Mouse (Mus musculus): ENCODE measurements at regions not wholly inside any gene's neighbourhood (a gene's known extent, or its start where the extent isn't known, plus 50 kb on each side); places are given as distances from the start of the nearest gene placed in this dataset.

DNA sequence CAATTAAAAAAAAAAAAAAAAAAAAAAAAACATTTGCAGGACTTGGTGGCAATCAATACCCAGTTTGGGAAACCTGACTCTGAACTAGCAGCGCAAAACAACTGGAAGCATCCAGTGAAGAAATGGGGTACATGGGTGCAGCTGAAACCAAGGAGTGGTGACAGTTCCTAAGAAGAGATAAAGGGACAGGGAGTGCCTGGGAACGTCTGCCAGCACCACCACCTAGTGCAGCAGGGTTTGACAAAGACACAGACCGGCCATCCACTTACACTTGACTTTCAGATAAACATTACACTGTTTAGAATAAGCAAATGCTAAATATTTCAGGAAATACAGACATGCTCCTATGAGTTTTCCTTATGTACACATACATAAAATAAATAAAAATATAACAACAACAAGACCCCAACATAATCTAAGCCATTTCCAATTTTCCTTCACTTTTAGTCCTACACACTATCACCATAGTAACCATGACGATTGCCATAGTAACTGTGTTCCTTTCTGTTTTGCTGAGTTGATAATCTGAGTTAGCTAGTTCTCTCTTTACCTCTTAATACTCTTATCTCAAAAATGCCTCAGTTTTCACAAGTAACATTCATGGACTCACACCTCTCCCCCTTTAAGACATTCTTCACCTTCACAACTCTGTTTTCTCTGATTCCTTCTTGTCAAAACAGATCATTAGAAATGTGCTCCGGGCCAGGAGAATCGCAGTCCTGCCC lies 80.3 kb downstream of the Ackr3 start:
- no peak overlapping the region for H3K27ac ChIP-seq (replicated peaks; ENCODE audit: low read depth, low read length)
- H3K27me3 ChIP-seq (ENCODE audit: control insufficient read depth, insufficient read depth, low read length) = no peaks in the 10 kb centered on the region
- DNase-seq (ENCODE audit: low spot score) (no peak), ATAC-seq (ENCODE audit: insufficient number of reproducible peaks, low FRiP score, low TSS enrichment, low read depth) (no peak)
- WGBS = 88% methylated on average over 6 of the region's 6 CpGs
- no peaks in the 10 kb centered on the region for H3K36me3 ChIP-seq (ENCODE audit: control insufficient read depth, insufficient read depth, low read length)
- H3K4me3 ChIP-seq (ENCODE audit: low read depth, low read length) = no peak overlapping the region
- H3K4me2 ChIP-seq (ENCODE audit: low read depth, severe bottlenecking) = no peak overlapping the region
- H3K9ac ChIP-seq (ENCODE audit: low read length) = no peak overlapping the region
- H3K9me3 ChIP-seq (ENCODE audit: control insufficient read depth, low read length) = no peaks in the 10 kb centered on the region
- H3K4me1 ChIP-seq (ENCODE audit: control insufficient read depth, insufficient read depth, low read length) = peaks cover 9% of the 10 kb centered on the region

DNA sequence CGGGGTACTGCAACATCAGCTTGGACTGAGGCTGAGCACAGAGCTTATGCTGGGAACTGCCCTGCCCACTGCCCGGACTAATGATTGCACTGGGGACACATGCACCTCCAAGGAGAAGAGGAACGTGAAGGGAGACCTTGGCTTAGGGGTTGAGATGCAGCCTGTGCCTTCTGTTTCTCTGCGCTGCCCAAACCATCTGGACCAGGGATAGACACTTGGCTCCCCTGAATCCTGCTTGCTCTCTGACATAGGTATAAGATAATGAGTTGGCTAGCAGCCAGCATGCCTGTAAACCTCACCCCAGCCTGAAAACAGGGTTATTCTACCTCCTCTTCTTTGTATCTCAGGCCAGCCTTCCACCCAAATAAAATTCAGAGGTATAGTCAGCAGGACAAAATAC lies 81.5 kb downstream of the Ackr3 start:
- Histone ChIP-seq H3K4me3 (ENCODE audit: low read depth, low read length) (no peak overlapping the region), H3K9ac (ENCODE audit: low read length) (no peak overlapping the region), H3K27me3 (ENCODE audit: control insufficient read depth, insufficient read depth, low read length) (no peaks in the 10 kb centered on the region), H3K4me1 (ENCODE audit: control insufficient read depth, insufficient read depth, low read length) (peaks cover 12% of the 10 kb centered on the region), H3K27ac (replicated peaks; ENCODE audit: low read depth, low read length) (no peak overlapping the region), H3K4me2 (ENCODE audit: low read depth, severe bottlenecking) (no peak overlapping the region), H3K9me3 (ENCODE audit: control insufficient read depth, low read length) (no peaks in the 10 kb centered on the region), H3K36me3 (ENCODE audit: control insufficient read depth, insufficient read depth, low read length) (no peaks in the 10 kb centered on the region)
- DNase-seq (ENCODE audit: low spot score) (no peak), ATAC-seq (ENCODE audit: insufficient number of reproducible peaks, low FRiP score, low TSS enrichment, low read depth) (no peak)
- WGBS = 88% methylated on average over 4 of the region's 4 CpGs

DNA sequence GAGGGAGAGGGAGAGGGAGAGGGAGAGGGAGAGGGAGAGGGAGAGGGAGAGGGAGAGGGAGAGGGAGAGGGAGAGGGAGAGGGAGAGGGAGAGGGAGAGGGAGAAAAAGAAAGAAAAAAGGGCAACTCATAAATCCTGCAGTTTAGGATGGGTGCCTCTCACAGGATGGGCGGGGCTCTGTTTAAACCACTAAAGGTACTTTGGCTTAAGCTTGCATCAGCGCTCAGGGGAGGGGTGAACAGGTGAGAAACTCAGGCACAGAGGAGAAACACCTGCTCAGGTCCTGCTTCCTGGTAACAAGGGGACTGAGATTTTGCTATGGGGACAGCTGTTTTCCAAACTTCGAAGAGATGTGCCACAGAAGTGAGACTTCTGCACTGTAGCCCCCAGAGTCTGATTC lies 83.5 kb downstream of the Ackr3 start:
- Histone ChIP-seq H3K4me1 (ENCODE audit: control insufficient read depth, insufficient read depth, low read length) (peaks cover 10% of the 10 kb centered on the region), H3K4me2 (ENCODE audit: low read depth, severe bottlenecking) (no peak overlapping the region), H3K9ac (ENCODE audit: low read length) (no peak overlapping the region), H3K27ac (replicated peaks; ENCODE audit: low read depth, low read length) (no peak overlapping the region), H3K4me3 (ENCODE audit: low read depth, low read length) (no peak overlapping the region), H3K27me3 (ENCODE audit: control insufficient read depth, insufficient read depth, low read length) (no peaks in the 10 kb centered on the region), H3K36me3 (ENCODE audit: control insufficient read depth, insufficient read depth, low read length) (no peaks in the 10 kb centered on the region), H3K9me3 (ENCODE audit: control insufficient read depth, low read length) (no peaks in the 10 kb centered on the region)
- ATAC-seq (ENCODE audit: insufficient number of reproducible peaks, low FRiP score, low TSS enrichment, low read depth) (no peak), DNase-seq (ENCODE audit: low spot score) (no peak)
- WGBS = 70% methylated on average over 3 of the region's 3 CpGs

- ATAC-seq (ENCODE audit: insufficient number of reproducible peaks, low FRiP score, low TSS enrichment, low read depth) = no peak
- WGBS = 61% methylated on average over 8 of the region's 8 CpGs
- 0 out of 2 replicates have a peak overlapping the region, but pooled peaks have one; percentile 39 for H3K27ac ChIP-seq (replicated peaks; ENCODE audit: low read depth, low read length)
Measured at GRCm38 (mm10) chr1:90288892-90289731, 85.3 kb downstream of the Ackr3 start.

GRCm38 (mm10) chr1:90289732-90290215 lies 86.0 kb downstream of the Ackr3 start:
- ATAC-seq (ENCODE audit: insufficient number of reproducible peaks, low FRiP score, low TSS enrichment, low read depth) = no peak
- WGBS = 44% methylated on average over 6 of the region's 6 CpGs
- no peak for DNase-seq (ENCODE audit: low spot score)
- H3K4me1 ChIP-seq (ENCODE audit: control insufficient read depth, insufficient read depth, low read length) = peaks cover 7% of the 10 kb centered on the region
- H3K27ac ChIP-seq (replicated peaks; ENCODE audit: low read depth, low read length) = no peak overlapping the region
- no peak overlapping the region for H3K4me2 ChIP-seq (ENCODE audit: low read depth, severe bottlenecking)
- H3K36me3 ChIP-seq (ENCODE audit: control insufficient read depth, insufficient read depth, low read length) = no peaks in the 10 kb centered on the region
- H3K27me3 ChIP-seq (ENCODE audit: control insufficient read depth, insufficient read depth, low read length) = no peaks in the 10 kb centered on the region
- no peak overlapping the region for H3K4me3 ChIP-seq (ENCODE audit: low read depth, low read length)
- no peaks in the 10 kb centered on the region for H3K9me3 ChIP-seq (ENCODE audit: control insufficient read depth, low read length)
- H3K9ac ChIP-seq (ENCODE audit: low read length) = no peak overlapping the region

More at GRCm38 (mm10) chr1:90288892-90289731, 85.3 kb downstream of the Ackr3 start:
- no peak overlapping the region for H3K4me3 ChIP-seq (ENCODE audit: low read depth, low read length)
- peaks cover 7% of the 10 kb centered on the region for H3K4me1 ChIP-seq (ENCODE audit: control insufficient read depth, insufficient read depth, low read length)
- no peak overlapping the region for H3K4me2 ChIP-seq (ENCODE audit: low read depth, severe bottlenecking)
- no peak for DNase-seq (ENCODE audit: low spot score)
- no peaks in the 10 kb centered on the region for H3K36me3 ChIP-seq (ENCODE audit: control insufficient read depth, insufficient read depth, low read length)
- no peak overlapping the region for H3K9ac ChIP-seq (ENCODE audit: low read length)
- H3K27me3 ChIP-seq (ENCODE audit: control insufficient read depth, insufficient read depth, low read length) = no peaks in the 10 kb centered on the region
- no peaks in the 10 kb centered on the region for H3K9me3 ChIP-seq (ENCODE audit: control insufficient read depth, low read length)

GRCm38 (mm10) chr1:90290428-90291197 lies 86.8 kb downstream of the Ackr3 start:
- ATAC-seq (ENCODE audit: insufficient number of reproducible peaks, low FRiP score, low TSS enrichment, low read depth) (no peak), DNase-seq (ENCODE audit: low spot score) (no peak)
- Histone ChIP-seq H3K4me1 (ENCODE audit: control insufficient read depth, insufficient read depth, low read length) (peaks cover 7% of the 10 kb centered on the region), H3K9me3 (ENCODE audit: control insufficient read depth, low read length) (no peaks in the 10 kb centered on the region), H3K27me3 (ENCODE audit: control insufficient read depth, insufficient read depth, low read length) (no peaks in the 10 kb centered on the region), H3K4me2 (ENCODE audit: low read depth, severe bottlenecking) (no peak overlapping the region), H3K4me3 (ENCODE audit: low read depth, low read length) (no peak overlapping the region), H3K36me3 (ENCODE audit: control insufficient read depth, insufficient read depth, low read length) (no peaks in the 10 kb centered on the region), H3K9ac (ENCODE audit: low read length) (no peak overlapping the region), H3K27ac (replicated peaks; ENCODE audit: low read depth, low read length) (no peak overlapping the region)
- WGBS = 76% methylated on average over 7 of the region's 7 CpGs

GRCm38 (mm10) chr1:90291256-90291655 lies 87.5 kb downstream of the Ackr3 start:
- no peak for ATAC-seq (ENCODE audit: insufficient number of reproducible peaks, low FRiP score, low TSS enrichment, low read depth)
- Histone ChIP-seq H3K9me3 (ENCODE audit: control insufficient read depth, low read length) (no peaks in the 10 kb centered on the region), H3K4me2 (ENCODE audit: low read depth, severe bottlenecking) (no peak overlapping the region), H3K36me3 (ENCODE audit: control insufficient read depth, insufficient read depth, low read length) (no peaks in the 10 kb centered on the region), H3K4me3 (ENCODE audit: low read depth, low read length) (no peak overlapping the region), H3K9ac (ENCODE audit: low read length) (no peak overlapping the region), H3K27ac (replicated peaks; ENCODE audit: low read depth, low read length) (no peak overlapping the region), H3K4me1 (ENCODE audit: control insufficient read depth, insufficient read depth, low read length) (peaks cover 7% of the 10 kb centered on the region), H3K27me3 (ENCODE audit: control insufficient read depth, insufficient read depth, low read length) (no peaks in the 10 kb centered on the region)
- 86% methylated on average over 1 of the region's 1 CpGs for WGBS
- DNase-seq (ENCODE audit: low spot score) = no peak

GRCm38 (mm10) chr1:90297751-90298150 lies 94.0 kb downstream of the Ackr3 start:
- Histone ChIP-seq H3K4me1 (ENCODE audit: control insufficient read depth, insufficient read depth, low read length) (peaks cover 20% of the 10 kb centered on the region), H3K27ac (replicated peaks; ENCODE audit: low read depth, low read length) (no peak overlapping the region), H3K36me3 (ENCODE audit: control insufficient read depth, insufficient read depth, low read length) (no peaks in the 10 kb centered on the region), H3K9me3 (ENCODE audit: control insufficient read depth, low read length) (no peaks in the 10 kb centered on the region), H3K27me3 (ENCODE audit: control insufficient read depth, insufficient read depth, low read length) (no peaks in the 10 kb centered on the region), H3K4me3 (ENCODE audit: low read depth, low read length) (no peak overlapping the region), H3K4me2 (ENCODE audit: low read depth, severe bottlenecking) (no peak overlapping the region), H3K9ac (ENCODE audit: low read length) (no peak overlapping the region)
- 23% methylated on average over 5 of the region's 5 CpGs for WGBS
- ATAC-seq (ENCODE audit: insufficient number of reproducible peaks, low FRiP score, low TSS enrichment, low read depth) (peak; percentile 51; the same call in 1 of the 2 replicates), DNase-seq (ENCODE audit: low spot score) (peak; percentile 62)
